Mouse (Mus musculus) monocyte, adult 2 months (primary cell): ENCODE results near the gene Gm13030.
"Not testable (repeated sequence)": the region's sequence is repeated elsewhere in the genome, so short reads cannot be mapped to it uniquely, and the experiment has no call there.

Experiments
- DNase-seq, 2 experiments: peaks; one replicate each; pipeline ENCODE4 v3.0.0; 2022; ENCODE audit warnings: low spot score in 2 of 2, low read depth in 1 of 2

The Gm13030 gene

GRCm38 (mm10) chr4:138866413-138866812, 7.4 kb downstream of the Gm13030 start:
- peak; percentile 22 to 44 for DNase-seq

- DNase-seq: no peak
Measured at GRCm38 (mm10) chr4:138865991-138866390, 7.8 kb downstream of the Gm13030 start.

DNA sequence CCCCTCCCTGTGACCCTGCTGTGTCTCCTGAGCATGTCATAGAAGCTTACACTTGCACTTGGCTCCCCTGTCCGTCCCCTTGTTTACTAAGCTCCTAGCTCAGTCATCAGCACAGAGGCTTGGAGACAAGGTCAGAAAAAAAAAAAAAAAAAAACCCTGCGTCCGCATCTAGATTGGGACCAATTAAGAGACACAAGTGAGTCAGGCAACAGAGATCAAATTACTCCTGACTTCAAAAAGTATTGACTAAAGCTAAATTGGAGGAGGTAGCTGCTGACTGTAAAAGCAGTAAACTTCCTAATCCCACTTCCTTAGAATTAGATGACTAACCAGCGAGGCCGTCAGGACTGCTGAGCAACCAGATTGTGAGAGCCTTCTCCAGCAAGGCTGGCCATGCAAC, 8.7 kb downstream of the Gm13030 start:
- DNase-seq: no peak

DNA sequence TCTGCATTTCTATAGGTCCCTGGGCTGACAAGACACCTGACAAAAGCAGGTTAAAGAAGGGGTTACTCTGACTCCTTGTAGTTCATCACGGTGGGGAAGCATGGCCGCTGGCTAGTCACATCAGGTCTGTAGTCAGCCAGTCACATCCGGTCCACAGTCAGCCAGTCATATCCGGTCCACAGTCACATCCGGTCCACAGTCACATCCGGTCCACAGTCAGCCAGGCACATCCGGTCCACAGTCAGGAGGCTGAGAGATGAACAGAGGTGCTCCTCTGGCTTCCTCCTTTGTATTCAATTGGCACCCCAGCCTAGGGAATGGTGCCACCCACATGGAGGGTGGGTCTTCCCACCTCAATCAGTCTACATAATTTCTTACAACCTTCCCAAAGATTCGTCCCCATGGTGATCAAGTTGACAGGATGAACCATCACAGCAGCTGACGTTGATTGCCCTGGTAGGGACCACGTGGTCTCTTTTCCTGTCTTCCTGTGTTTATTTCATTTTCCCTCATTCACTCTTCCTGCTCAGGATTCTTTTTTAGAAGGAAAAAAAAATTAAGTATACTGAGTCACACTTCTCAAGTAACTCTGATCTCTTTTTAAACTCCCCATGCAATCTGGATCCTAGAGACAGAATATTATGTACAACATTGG, 10.3 kb downstream of the Gm13030 start, which contains the start of gene Pla2g5:
Gene Pla2g5, minus strand, starts transcription at position 139 of the 655 bp plus-strand sequence.
- DNase-seq: no peak

GRCm38 (mm10) chr4:138859728-138860127, 14.0 kb downstream of the Gm13030 start:
- DNase-seq: no peak

DNA sequence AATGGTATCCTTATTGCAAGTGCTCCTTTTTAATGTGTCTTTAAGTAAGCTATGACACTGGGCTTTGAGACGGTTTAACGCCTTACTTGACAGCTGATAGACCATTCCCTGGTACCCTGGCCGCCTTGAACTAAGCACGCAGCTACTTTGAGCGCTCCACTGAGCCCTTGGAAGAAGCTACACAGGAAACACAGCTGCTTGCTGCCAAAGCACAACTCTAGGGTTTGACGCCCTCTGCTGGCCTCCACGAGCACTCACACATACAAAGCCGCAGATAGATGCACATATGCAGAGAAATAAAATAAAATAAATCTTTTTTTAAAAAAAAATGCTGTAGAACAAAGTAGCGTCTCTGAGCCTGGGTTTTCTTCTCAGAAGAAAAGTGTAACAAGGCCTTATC, 14.5 kb downstream of the Gm13030 start:
- no peak for DNase-seq

DNA sequence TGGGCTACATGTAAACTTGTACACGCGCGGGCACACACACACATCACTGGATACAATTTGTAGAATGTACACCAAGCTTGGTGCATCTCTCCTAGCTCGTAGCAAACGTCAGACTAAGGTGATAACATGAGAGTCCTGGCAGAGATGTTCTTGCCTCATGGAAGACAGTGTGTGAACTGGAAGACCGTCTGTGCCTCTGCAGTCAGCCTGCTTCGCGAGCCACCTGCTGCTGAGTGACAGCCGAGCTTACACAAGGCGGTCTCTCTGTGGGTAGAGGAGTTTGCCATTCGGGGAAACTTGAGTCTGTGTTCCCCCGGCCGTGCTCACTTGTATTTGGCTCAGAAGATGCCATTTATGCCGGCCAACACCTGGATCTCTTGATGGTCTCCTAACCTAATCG, 15.3 kb downstream of the Gm13030 start:
- no peak for DNase-seq

- DNase-seq: no peak
Measured at GRCm38 (mm10) chr4:138857576-138857975, 16.2 kb downstream of the Gm13030 start.

- DNase-seq: peak; percentile 32 to 47
Measured at GRCm38 (mm10) chr4:138856491-138856890, 17.3 kb downstream of the Gm13030 start.

DNA sequence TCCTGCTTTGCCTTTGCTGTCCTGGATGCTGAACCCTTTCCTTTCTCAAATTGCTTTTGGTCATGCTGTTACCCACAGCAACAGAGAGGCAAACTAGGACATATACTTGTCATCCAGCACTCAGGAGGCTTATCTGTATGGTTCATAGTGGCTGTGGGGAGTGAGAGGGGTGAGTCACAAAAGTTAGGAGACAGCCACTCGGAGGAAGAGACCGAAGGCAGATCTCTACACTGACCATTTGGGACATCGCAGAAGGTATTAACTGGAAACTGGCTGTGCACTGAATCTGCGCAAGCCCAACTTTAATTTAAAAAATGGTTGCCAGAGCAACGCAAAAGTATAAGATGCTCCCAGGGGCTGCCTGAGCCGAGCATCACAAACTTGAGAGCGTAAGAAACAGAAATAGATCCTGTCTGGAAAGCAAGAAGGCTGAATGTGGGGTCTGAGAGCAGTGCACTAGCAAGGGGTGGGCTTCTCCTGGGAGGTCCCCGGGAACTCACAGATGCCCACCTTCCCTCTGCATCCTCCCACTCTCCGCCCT, 18.6 kb downstream of the Gm13030 start:
- DNase-seq: no peak

- DNase-seq: no peak
Measured at GRCm38 (mm10) chr4:138852961-138853360, 20.8 kb downstream of the Gm13030 start.

DNA sequence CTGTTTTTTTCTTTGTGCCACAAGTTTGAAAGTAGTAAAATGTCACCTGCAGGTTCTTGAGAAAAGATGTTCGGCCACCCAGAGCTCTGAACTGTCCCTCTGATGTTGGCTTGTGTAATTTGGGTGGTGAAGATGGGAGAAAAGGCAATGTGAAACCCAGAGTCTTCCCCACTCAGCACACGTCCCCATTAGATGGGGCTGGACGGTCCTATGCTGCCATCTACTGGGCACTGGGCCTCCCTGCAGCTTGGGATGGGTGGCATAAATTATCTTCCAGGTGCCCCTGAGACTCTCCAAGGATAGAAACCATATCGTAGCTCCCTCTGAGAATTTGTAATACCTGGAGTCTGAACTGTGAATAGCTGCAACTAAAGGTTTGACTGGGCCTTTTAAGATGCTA, 22.3 kb downstream of the Gm13030 start:
- DNase-seq: peak in 1 of 2 experiments; percentile 41

GRCm38 (mm10) chr4:138841386-138841785, 32.4 kb downstream of the Gm13030 start:
- DNase-seq: no peak

DNA sequence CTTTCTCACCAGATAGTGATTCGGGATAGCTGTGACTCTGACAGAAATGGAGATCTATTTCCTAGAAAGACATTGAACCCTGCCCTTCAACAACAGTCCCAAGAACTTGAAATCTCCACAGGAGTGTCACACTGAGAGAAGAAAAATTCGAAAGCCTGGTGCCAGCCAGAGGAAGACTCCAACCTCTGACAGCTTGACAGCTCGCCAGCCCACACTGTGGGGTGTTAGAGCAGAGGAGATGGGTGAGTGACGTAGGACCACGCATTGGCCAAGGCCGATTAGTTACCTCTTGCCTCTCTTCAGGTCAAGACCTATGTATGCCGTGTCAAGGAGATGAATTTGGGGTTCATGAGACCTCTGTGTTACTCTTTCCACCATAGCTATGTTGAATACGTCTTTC, 33.0 kb downstream of the Gm13030 start:
- DNase-seq: no peak

DNA sequence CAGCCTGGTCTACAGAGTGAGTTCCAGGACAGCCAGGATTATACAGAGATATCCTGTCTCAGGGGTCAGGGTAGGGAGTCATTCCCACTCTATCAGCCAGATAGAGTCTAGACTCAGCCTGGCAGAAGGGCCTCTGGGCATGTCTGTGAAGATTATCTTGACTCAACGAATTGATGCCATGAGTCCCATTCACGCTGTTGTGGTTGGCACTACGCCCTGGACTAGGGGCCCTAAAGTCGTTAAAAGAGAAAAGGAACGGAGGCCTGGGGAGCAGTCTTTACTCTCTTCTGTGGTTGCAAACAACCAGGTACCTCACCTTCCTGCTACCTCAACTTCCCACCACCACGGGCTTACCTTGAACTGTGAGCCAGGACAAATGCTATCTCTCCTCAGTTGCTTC, 34.0 kb downstream of the Gm13030 start:
- DNase-seq: no peak

- DNase-seq: no peak
Measured at GRCm38 (mm10) chr4:138827147-138827546, 46.6 kb downstream of the Gm13030 start.

DNA sequence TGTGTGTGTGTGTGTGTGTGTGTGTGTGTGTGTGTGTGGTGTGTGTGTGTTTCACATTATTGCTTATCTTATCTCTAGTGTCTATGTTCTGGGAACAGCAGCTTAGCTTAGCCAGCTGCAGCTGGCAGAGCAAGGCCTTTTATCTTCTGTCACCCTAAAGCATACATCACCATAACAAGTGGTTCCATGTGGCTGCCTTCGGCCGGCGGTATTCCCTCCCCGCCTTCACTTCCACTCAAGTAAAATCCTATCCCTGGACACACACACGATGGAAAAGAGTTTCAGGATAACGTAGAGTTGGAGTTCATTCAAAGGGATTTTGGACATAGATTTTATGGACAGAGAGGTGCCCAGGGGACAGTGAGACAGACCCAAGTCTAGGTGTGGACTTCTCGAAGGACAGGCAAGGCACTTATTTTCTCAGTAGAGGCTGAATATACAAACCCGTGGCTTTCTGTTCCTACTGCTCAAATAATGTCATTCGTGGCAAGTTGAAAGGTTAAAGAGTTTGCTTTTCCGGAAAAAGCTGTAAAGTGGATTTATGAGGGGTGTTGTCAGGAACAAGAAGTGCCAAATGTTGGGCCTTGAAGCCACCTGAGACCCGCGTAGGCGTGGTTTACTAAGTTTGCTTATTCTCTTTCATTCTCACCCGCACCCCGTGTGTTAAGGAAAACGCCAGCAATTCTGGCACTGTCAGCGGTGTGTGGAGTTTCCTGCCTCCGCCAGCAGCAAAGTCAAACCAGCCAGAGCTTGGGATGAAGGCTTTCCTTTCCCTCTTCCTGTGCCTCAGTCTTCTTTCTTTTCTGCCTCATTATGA, 47.8 kb downstream of the Gm13030 start:
- no peak for DNase-seq

DNA sequence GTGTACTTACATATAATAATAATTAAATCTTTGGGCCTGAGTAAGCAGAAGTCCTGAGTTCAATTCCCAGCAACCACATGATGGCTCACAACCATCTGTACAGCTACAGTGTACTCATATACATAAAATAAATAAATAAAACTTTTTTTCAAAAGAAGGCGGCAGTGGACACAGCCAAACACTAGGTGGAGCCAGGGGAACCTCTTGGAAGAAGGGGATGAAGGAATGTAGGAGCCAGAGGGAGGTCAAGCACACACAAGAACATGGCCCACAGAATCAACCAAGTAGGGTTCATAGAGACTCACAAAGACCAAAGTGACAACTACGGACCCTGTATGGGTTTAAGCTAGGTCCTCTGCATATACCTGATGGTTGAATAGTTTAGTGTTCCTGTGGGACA, 49.1 kb downstream of the Gm13030 start:
- DNase-seq: no peak

GRCm38 (mm10) chr4:138824161-138824560, 49.6 kb downstream of the Gm13030 start:
- not testable (repeated sequence) for DNase-seq

DNA sequence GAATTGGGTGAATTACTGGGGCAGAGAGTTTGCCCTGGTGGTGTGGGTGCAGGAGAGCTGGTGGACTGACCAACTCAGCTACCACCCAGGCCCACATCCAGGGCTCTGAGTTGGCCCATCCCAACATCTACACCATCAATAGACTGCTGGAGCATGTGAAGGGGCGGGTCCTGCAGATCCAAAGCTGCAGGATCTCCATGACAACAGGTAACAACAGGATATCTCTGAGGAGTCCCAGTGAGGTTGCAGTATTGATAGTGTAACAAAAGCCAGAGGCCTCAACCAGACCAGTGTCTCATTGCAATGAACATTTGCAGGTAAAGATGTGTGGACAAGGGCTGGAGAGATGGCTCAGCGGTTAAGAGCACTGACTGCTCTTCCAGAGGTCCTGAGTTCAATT, 52.7 kb downstream of the Gm13030 start:
- DNase-seq: no peak
